Mouse (Mus musculus) frontal cortex, adult 2 months (tissue): ENCODE results near the gene Tgoln1. TPM values are rescaled to one million over a fixed set of nuclear protein-coding genes. Genes with fewer than 3 reads are reported as not detected.

Experiments used
- DNase-seq, 2 experiments: peaks; one replicate each; pipeline ENCODE4 v3.0.0; 2022; ENCODE audit warnings: low spot score in 1 of 2; ENCODE audit errors: extremely low spot score in 1 of 2
- polyA plus RNA-seq: library from polyadenylated mRNA; depleted of rRNA; stranded (reverse); fragments of >200 nt; gene quantifications from 2 replicates; pipeline ENCODE4 v1.2.3, GENCODE M21; 2012; rRNA removed

Gene Tgoln1
- polyA plus RNA-seq, 1 experiment, result 68.7 TPM

GRCm38 (mm10) chr6:72560801-72561200 lies 56.0 kb downstream of the Tgoln1 start:
- DNase-seq, result no peak

Other genes with a start within 250 kb of the Tgoln1 start
- 8.7 and 13.3 TPM in 2 replicates for gene Vamp5, start 236.5 kb downstream of the Tgoln1 start, polyA plus RNA-seq
- gene Vamp8, start 226.3 kb downstream of the Tgoln1 start, polyA plus RNA-seq, result 34.0 and 36.6 TPM in 2 replicates
- 20.3 and 24.4 TPM in 2 replicates for gene Ggcx, start 202.7 kb downstream of the Tgoln1 start, polyA plus RNA-seq
- 221 and 223 TPM in 2 replicates for gene Mat2a, start 177.4 kb downstream of the Tgoln1 start, polyA plus RNA-seq
- gene Sh2d6, start 95.3 kb downstream of the Tgoln1 start, polyA plus RNA-seq, result 1.8 and 2.3 TPM in 2 replicates
- 3.5 and 4.7 TPM in 2 replicates for gene Capg, start 72.6 kb downstream of the Tgoln1 start, polyA plus RNA-seq
- gene Elmod3, start 18.6 kb downstream of the Tgoln1 start, polyA plus RNA-seq, result 24.0 and 25.0 TPM in 2 replicates
- gene Retsat, start 18.5 kb downstream of the Tgoln1 start, polyA plus RNA-seq, result 10.1 TPM in 2 replicates
- 4.9 and 5.4 TPM in 2 replicates for gene Tcf7l1, start 172.3 kb upstream of the Tgoln1 start, polyA plus RNA-seq